Mouse (Mus musculus): ENCODE data around the gene Tbck.

DNA sequence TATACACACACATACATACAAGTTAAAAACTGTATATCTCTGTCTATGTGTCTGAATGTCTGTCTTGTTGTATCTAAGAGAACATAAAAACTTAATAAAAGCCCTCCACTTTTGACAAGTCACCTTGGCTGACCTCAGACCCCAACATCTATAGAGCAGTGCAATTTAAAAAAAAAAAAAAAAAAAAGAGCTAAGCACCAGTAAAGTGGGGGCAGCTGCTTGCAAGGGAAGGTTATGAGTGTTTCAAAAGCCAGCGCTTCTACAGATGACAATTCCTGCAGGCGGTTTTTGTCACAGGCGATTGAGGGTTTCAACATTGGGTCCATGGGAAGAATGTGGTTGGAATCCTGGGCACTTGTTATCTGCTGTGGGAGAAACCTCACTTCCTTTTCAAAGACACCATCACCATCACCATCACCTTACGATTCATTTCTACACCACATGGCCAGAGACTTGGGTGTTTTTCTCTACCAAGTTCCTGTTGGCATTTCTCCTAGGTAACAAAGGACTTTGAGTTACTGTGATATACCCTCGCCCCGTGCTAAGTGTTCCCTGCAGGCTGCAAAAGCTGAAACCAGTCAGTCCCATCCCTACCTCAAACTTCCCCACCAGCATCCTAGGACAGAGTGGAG is 202.6 kb downstream of the Tbck start:
- TF ChIP-seq POLR2A (IDR thresholded peaks at IDR 0.05; ENCODE audit: borderline replicate concordance, low read depth, low read length), result no peak
- TF ChIP-seq CTCF (IDR thresholded peaks at IDR 0.05; ENCODE audit: low read depth, low read length), result no peak
